Mouse (Mus musculus): ENCODE results near the gene Gfy. TPM values are rescaled to one million over a fixed set of nuclear protein-coding genes. Genes with fewer than 3 reads are reported as not detected.

Gfy gene
- polyA plus RNA-seq, 1 experiment from 2014 or later: 0.13 TPM

GRCm38 (mm10) chr7:45196994-45197393, 17.6 kb upstream of the Gfy start:
- no peak for DNase-seq (ENCODE audit: low spot score)
- Histone ChIP-seq H3K27me3 (ENCODE audit: control insufficient read depth, insufficient read depth, low read length) (no peaks in the 10 kb centered on the region), H3K36me3 (ENCODE audit: control insufficient read depth, insufficient read depth, low read length) (no peaks in the 10 kb centered on the region), H3K9me3 (ENCODE audit: control insufficient read depth, low read length) (no peaks in the 10 kb centered on the region), H3K4me1 (replicated peaks; ENCODE audit: control insufficient read depth, insufficient read depth, low read length) (peaks cover 3% of the 10 kb centered on the region; the same call in 1 of the 2 replicates), H3K4me3 (ENCODE audit: low read depth, low read length) (no peak overlapping the region), H3K9ac (ENCODE audit: low read length) (no peak overlapping the region), H3K27ac (ENCODE audit: low read depth, low read length) (no peak overlapping the region), H3K4me2 (ENCODE audit: low read depth, low read length, severe bottlenecking) (no peak overlapping the region)
- no peak for ATAC-seq (replicated peaks; ENCODE audit: low FRiP score)
- 70% methylated on average over 5 of the region's 5 CpGs for WGBS

- 89% methylated on average over 4 of the region's 4 CpGs for WGBS
- no peak for ATAC-seq (replicated peaks; ENCODE audit: low FRiP score)
- H3K36me3 ChIP-seq (ENCODE audit: control insufficient read depth, insufficient read depth, low read length): no peaks in the 10 kb centered on the region
Measured at GRCm38 (mm10) chr7:45196176-45196535, 16.8 kb upstream of the Gfy start.

GRCm38 (mm10) chr7:45195341-45196175, 16.2 kb upstream of the Gfy start:
- Histone ChIP-seq H3K27ac (ENCODE audit: low read depth, low read length) (no peak overlapping the region), H3K27me3 (ENCODE audit: control insufficient read depth, insufficient read depth, low read length) (no peaks in the 10 kb centered on the region), H3K9me3 (ENCODE audit: control insufficient read depth, low read length) (no peaks in the 10 kb centered on the region), H3K4me3 (ENCODE audit: low read depth, low read length) (no peak overlapping the region), H3K9ac (ENCODE audit: low read length) (no peak overlapping the region), H3K36me3 (ENCODE audit: control insufficient read depth, insufficient read depth, low read length) (no peaks in the 10 kb centered on the region), H3K4me1 (replicated peaks; ENCODE audit: control insufficient read depth, insufficient read depth, low read length) (peaks cover 3% of the 10 kb centered on the region; the same call in 1 of the 2 replicates), H3K4me2 (ENCODE audit: low read depth, low read length, severe bottlenecking) (no peak overlapping the region)
- 62% methylated on average over 13 of the region's 13 CpGs for WGBS
- DNase-seq (ENCODE audit: low spot score): no peak
- no peak for ATAC-seq (replicated peaks; ENCODE audit: low FRiP score)

More at GRCm38 (mm10) chr7:45196176-45196535, 16.8 kb upstream of the Gfy start:
- H3K9me3 ChIP-seq (ENCODE audit: control insufficient read depth, low read length): no peaks in the 10 kb centered on the region
- no peak overlapping the region for H3K4me3 ChIP-seq (ENCODE audit: low read depth, low read length)
- H3K4me2 ChIP-seq (ENCODE audit: low read depth, low read length, severe bottlenecking): no peak overlapping the region
- no peak overlapping the region for H3K27ac ChIP-seq (ENCODE audit: low read depth, low read length)
- no peak overlapping the region for H3K9ac ChIP-seq (ENCODE audit: low read length)
- no peak for DNase-seq (ENCODE audit: low spot score)
- H3K4me1 ChIP-seq (replicated peaks; ENCODE audit: control insufficient read depth, insufficient read depth, low read length): peaks cover 3% of the 10 kb centered on the region; the same call in 1 of the 2 replicates
- H3K27me3 ChIP-seq (ENCODE audit: control insufficient read depth, insufficient read depth, low read length): no peaks in the 10 kb centered on the region

GRCm38 (mm10) chr7:45193871-45194785, 14.8 kb upstream of the Gfy start:
- WGBS: 71% methylated on average over 17 of the region's 17 CpGs
- no peaks in the 10 kb centered on the region for H3K9me3 ChIP-seq (ENCODE audit: control insufficient read depth, low read length)
- no peak overlapping the region for H3K4me2 ChIP-seq (ENCODE audit: low read depth, low read length, severe bottlenecking)
- no peaks in the 10 kb centered on the region for H3K27me3 ChIP-seq (ENCODE audit: control insufficient read depth, insufficient read depth, low read length)
- DNase-seq (ENCODE audit: low spot score): no peak
- no peak for ATAC-seq (replicated peaks; ENCODE audit: low FRiP score)
- H3K27ac ChIP-seq (ENCODE audit: low read depth, low read length): no peak overlapping the region
- H3K4me3 ChIP-seq (ENCODE audit: low read depth, low read length): no peak overlapping the region
- H3K4me1 ChIP-seq (replicated peaks; ENCODE audit: control insufficient read depth, insufficient read depth, low read length): peaks cover 3% of the 10 kb centered on the region; the same call in 1 of the 2 replicates
- H3K9ac ChIP-seq (ENCODE audit: low read length): no peak overlapping the region
- H3K36me3 ChIP-seq (ENCODE audit: control insufficient read depth, insufficient read depth, low read length): no peaks in the 10 kb centered on the region

- Histone ChIP-seq H3K4me1 (replicated peaks; ENCODE audit: control insufficient read depth, insufficient read depth, low read length) (peaks cover 3% of the 10 kb centered on the region; the same call in 1 of the 2 replicates), H3K4me2 (ENCODE audit: low read depth, low read length, severe bottlenecking) (no peak overlapping the region), H3K27ac (ENCODE audit: low read depth, low read length) (no peak overlapping the region), H3K9ac (ENCODE audit: low read length) (no peak overlapping the region), H3K36me3 (ENCODE audit: control insufficient read depth, insufficient read depth, low read length) (no peaks in the 10 kb centered on the region), H3K27me3 (ENCODE audit: control insufficient read depth, insufficient read depth, low read length) (no peaks in the 10 kb centered on the region), H3K9me3 (ENCODE audit: control insufficient read depth, low read length) (no peaks in the 10 kb centered on the region), H3K4me3 (ENCODE audit: low read depth, low read length) (no peak overlapping the region)
- WGBS: 65% methylated on average over 5 of the region's 5 CpGs
- ATAC-seq (replicated peaks; ENCODE audit: low FRiP score) (no peak), DNase-seq (ENCODE audit: low spot score) (no peak)
Measured at GRCm38 (mm10) chr7:45193406-45193805, 14.0 kb upstream of the Gfy start.

- Histone ChIP-seq H3K9me3 (ENCODE audit: control insufficient read depth, low read length) (no peaks in the 10 kb centered on the region), H3K36me3 (ENCODE audit: control insufficient read depth, insufficient read depth, low read length) (no peaks in the 10 kb centered on the region), H3K27ac (ENCODE audit: low read depth, low read length) (no peak overlapping the region), H3K4me2 (ENCODE audit: low read depth, low read length, severe bottlenecking) (no peak overlapping the region), H3K4me1 (replicated peaks; ENCODE audit: control insufficient read depth, insufficient read depth, low read length) (no peaks in the 10 kb centered on the region; the same call in 1 of the 2 replicates), H3K4me3 (ENCODE audit: low read depth, low read length) (no peak overlapping the region), H3K9ac (ENCODE audit: low read length) (no peak overlapping the region), H3K27me3 (ENCODE audit: control insufficient read depth, insufficient read depth, low read length) (no peaks in the 10 kb centered on the region)
- 81% methylated on average over 7 of the region's 7 CpGs for WGBS
- DNase-seq (ENCODE audit: low spot score) (no peak), ATAC-seq (replicated peaks; ENCODE audit: low FRiP score) (no peak)
Measured at GRCm38 (mm10) chr7:45192585-45193310, 13.4 kb upstream of the Gfy start.

GRCm38 (mm10) chr7:45191803-45192363, 12.5 kb upstream of the Gfy start:
- H3K4me2 ChIP-seq (ENCODE audit: low read depth, low read length, severe bottlenecking): no peak overlapping the region
- H3K9ac ChIP-seq (ENCODE audit: low read length): no peak overlapping the region
- H3K27me3 ChIP-seq (ENCODE audit: control insufficient read depth, insufficient read depth, low read length): no peaks in the 10 kb centered on the region; the same call in 1 of the 2 replicates
- H3K4me1 ChIP-seq (replicated peaks; ENCODE audit: control insufficient read depth, insufficient read depth, low read length): no peaks in the 10 kb centered on the region; the same call in 1 of the 2 replicates
- no peaks in the 10 kb centered on the region for H3K36me3 ChIP-seq (ENCODE audit: control insufficient read depth, insufficient read depth, low read length)
- ATAC-seq (replicated peaks; ENCODE audit: low FRiP score): no peak
- WGBS: 26% methylated on average over 8 of the region's 8 CpGs
- DNase-seq (ENCODE audit: low spot score): no peak
- no peak overlapping the region for H3K27ac ChIP-seq (ENCODE audit: low read depth, low read length)
- no peaks in the 10 kb centered on the region for H3K9me3 ChIP-seq (ENCODE audit: control insufficient read depth, low read length)
- H3K4me3 ChIP-seq (ENCODE audit: low read depth, low read length): no peak overlapping the region

- Histone ChIP-seq H3K27ac (ENCODE audit: low read depth, low read length) (no peak overlapping the region), H3K27me3 (ENCODE audit: control insufficient read depth, insufficient read depth, low read length) (no peaks in the 10 kb centered on the region; the same call in 1 of the 2 replicates), H3K4me1 (replicated peaks; ENCODE audit: control insufficient read depth, insufficient read depth, low read length) (no peaks in the 10 kb centered on the region; the same call in 1 of the 2 replicates), H3K9me3 (ENCODE audit: control insufficient read depth, low read length) (no peaks in the 10 kb centered on the region), H3K9ac (ENCODE audit: low read length) (no peak overlapping the region), H3K36me3 (ENCODE audit: control insufficient read depth, insufficient read depth, low read length) (no peaks in the 10 kb centered on the region), H3K4me3 (ENCODE audit: low read depth, low read length) (no peak overlapping the region), H3K4me2 (ENCODE audit: low read depth, low read length, severe bottlenecking) (no peak overlapping the region)
- no peak for ATAC-seq (replicated peaks; ENCODE audit: low FRiP score)
- no peak for DNase-seq (ENCODE audit: low spot score)
- WGBS: 77% methylated on average over 2 of the region's 2 CpGs
Measured at GRCm38 (mm10) chr7:45191161-45191560, 11.8 kb upstream of the Gfy start.

All from forebrain, embryonic 11.5 days (tissue).